Mouse (Mus musculus) stomach, postnatal 0 days (tissue): Measurements from ENCODE around the gene Gpr55.

Experiments
- CTCF ChIP-seq: IDR thresholded peaks from 2 replicates; pipeline ENCODE4 v1.5.1; 2016; ENCODE audit warnings: antibody characterized with exemption, low read depth, mild to moderate bottlenecking, moderate library complexity
- EP300 ChIP-seq: optimal IDR thresholded peaks from 2 replicates; pipeline ENCODE3; 2016; ENCODE audit warnings: antibody characterized with exemption

GRCm38 (mm10) chr1:85933631-85934465 is 27.0 kb downstream of the Gpr55 start:
- no peak for TF ChIP-seq CTCF
- no peak for TF ChIP-seq EP300
